Mouse (Mus musculus) right cerebral cortex, postnatal 14 days (tissue): Measurements from ENCODE around the gene E430018J23Rik.
"Not testable (repeated sequence)": the region's sequence is repeated elsewhere in the genome, so short reads cannot be mapped to it uniquely, and the experiment has no call there.

Experiments
- DNase-seq: peaks from one replicate; pipeline ENCODE4 v3.0.0; 2022

E430018J23Rik gene

GRCm38 (mm10) chr7:127375271-127376245 is 17.9 kb downstream of the E430018J23Rik start, which contains the start of gene Zfp747:
Zfp747 (minus strand) TSS chr7:127376050.
- peak; percentile 92 for DNase-seq

- not testable (repeated sequence) for DNase-seq
Observed at GRCm38 (mm10) chr7:127371870-127372269, 21.6 kb downstream of the E430018J23Rik start.

GRCm38 (mm10) chr7:127371213-127371612 is 22.2 kb downstream of the E430018J23Rik start:
- no peak for DNase-seq

GRCm38 (mm10) chr7:127366249-127366648 is 27.2 kb downstream of the E430018J23Rik start:
- no peak for DNase-seq

DNA sequence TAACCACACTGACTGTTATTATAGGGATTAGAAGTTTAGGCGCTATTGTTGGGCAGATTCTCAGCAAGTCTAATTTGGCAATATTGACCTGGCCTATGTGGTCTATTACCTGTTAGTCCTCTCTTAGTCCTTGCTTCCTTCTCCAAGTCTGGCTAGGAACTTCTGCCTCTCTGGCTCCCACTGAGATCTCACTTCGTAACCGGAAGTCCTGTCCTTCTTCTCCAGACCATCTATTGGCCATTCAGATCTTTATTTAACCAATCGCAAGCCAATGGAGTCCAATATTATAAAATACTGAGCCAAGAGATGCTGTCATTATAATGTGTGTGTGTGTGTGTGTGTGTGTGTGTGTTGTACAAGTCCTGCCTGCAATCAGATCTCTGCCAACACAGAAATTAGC is 29.3 kb downstream of the E430018J23Rik start:
- DNase-seq: no peak

DNA sequence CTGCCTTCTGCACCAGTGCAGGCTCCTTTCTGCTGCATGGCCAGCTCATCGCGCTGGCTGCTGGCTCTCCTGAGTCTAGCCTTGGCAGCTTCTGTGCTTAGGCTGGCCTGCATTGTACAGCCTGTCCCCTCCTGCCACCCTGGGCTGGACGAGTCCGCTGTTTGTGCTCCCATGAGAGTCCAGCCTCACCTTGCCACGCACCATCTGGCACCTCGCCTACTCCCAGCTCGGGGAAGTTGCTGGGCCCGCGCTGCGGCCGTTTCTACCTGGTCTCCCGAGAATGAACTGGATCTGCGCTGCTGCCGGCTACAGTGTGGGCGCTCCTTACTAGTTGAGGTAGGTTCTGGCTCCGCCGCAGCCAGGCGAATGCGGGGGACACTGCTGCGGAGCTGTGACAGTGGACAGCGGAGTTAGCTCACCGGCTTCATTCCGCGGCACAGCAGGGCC is 29.9 kb downstream of the E430018J23Rik start:
- DNase-seq: peak; percentile 25

GRCm38 (mm10) chr7:127362418-127362817 is 31.0 kb downstream of the E430018J23Rik start:
- DNase-seq: not testable (repeated sequence)

GRCm38 (mm10) chr7:127361449-127361848 is 32.0 kb downstream of the E430018J23Rik start:
- DNase-seq: no peak

DNA sequence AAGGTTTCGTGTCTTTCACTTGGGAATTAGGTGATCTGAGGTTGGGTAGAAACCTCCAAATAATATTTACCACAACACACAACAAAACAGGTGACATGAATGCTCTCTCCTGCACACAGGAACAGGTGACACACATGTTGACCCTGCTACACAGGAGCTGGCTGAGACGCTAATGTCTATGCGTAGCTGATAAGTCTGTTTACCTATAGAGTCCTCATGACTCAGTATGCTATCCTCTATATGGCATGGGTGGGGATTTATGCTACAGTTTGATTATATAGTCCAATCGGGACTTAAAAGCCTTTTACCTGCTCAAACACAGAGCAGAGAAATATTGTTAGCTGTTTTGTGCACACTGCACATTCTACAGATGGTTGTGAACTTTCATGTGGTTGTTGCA is 33.2 kb downstream of the E430018J23Rik start:
- DNase-seq: no peak

GRCm38 (mm10) chr7:127358472-127358871 is 35.0 kb downstream of the E430018J23Rik start:
- no peak for DNase-seq

GRCm38 (mm10) chr7:127357871-127358270 is 35.6 kb downstream of the E430018J23Rik start:
- no peak for DNase-seq

GRCm38 (mm10) chr7:127355796-127356195 is 37.6 kb downstream of the E430018J23Rik start:
- no peak for DNase-seq

GRCm38 (mm10) chr7:127351230-127352004 is 42.0 kb downstream of the E430018J23Rik start:
- DNase-seq: no peak

- DNase-seq: no peak
Observed at GRCm38 (mm10) chr7:127346676-127347075, 46.8 kb downstream of the E430018J23Rik start.

GRCm38 (mm10) chr7:127345512-127346325 is 47.7 kb downstream of the E430018J23Rik start, which contains the start of gene Zfp768:
Zfp768 (minus strand) TSS chr7:127345589.
- peak; percentile 92 for DNase-seq

GRCm38 (mm10) chr7:127345092-127345491 is 48.3 kb downstream of the E430018J23Rik start:
- peak; percentile 52 for DNase-seq

DNA sequence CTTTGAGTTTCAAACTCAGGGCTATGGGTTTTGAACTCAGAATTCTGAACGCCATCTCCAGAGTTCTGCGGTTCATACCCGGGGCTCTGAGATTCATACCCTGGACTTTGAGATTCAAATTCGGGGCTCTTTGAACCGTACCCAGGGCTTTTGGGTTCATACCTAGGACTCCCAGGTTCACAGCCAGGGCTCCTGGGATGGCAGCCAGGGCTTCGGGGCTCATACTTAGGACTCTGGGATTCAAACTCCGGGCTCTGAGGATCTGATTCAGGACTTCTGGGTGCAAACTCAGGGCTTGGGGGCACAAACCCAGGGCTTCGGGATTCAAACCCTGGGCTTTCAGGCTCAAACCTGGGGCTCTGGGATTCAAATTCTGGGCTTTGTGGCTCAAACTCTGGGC is 49.1 kb downstream of the E430018J23Rik start:
- no peak for DNase-seq

GRCm38 (mm10) chr7:127343351-127344019 is 49.9 kb downstream of the E430018J23Rik start:
- DNase-seq: no peak

GRCm38 (mm10) chr7:127342888-127343287 is 50.5 kb downstream of the E430018J23Rik start:
- DNase-seq: no peak

GRCm38 (mm10) chr7:127342332-127342731 is 51.1 kb downstream of the E430018J23Rik start:
- no peak for DNase-seq

GRCm38 (mm10) chr7:127341861-127342260 is 51.6 kb downstream of the E430018J23Rik start:
- DNase-seq: not testable (repeated sequence)

DNA sequence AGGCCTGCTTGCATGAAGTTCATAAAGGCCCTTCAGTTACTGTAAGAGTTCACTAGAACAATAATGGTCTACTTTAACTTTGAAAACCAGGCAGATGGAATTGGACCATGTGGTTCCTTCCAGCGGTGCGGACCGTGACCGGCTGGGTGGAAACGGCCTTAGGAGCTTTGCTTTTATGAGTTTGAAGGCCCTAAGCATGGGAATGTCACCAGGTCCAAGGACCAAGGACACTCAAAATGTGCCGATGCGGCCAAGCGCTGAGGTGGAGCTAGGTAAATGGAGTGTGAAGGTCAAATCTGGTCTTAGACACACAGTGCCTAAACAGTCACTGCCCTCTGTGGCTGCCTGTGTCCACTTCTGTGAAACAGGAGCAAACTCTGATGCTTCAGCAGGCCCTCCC is 52.1 kb downstream of the E430018J23Rik start:
- no peak for DNase-seq
